Mouse (Mus musculus) heart, postnatal 0 days (tissue): ENCODE measurements around the gene Anks1. TPM values are rescaled to one million over a fixed set of nuclear protein-coding genes. Genes with fewer than 3 reads are reported as not detected.
A peak's percentile ranks its signal among the peaks of the same experiment; 100 is the strongest.

ENCODE experiments used
- ATAC-seq: fragments of 200-750 bp; cut with Nextera tagmentation; 2 replicates; pipeline ENCODE4 v1.8.0; 2017; ENCODE audit warnings: low read depth, moderate number of reproducible peaks, moderate library complexity; ENCODE audit not compliant: insufficient read depth
- DNase-seq: peaks from one replicate; pipeline ENCODE4 v3.0.0-alpha.2; 2016; ENCODE audit warnings: low spot score
- H3K27ac ChIP-seq: fragments of 300-500 bp; sonication (generic); 2 replicates; pipeline ENCODE4 v1.5.1; 2014; ENCODE audit warnings: low read depth, mild to moderate bottlenecking
- H3K27me3 ChIP-seq: fragments of 300-500 bp; sonication (generic); 2 replicates; pipeline ENCODE4 v1.6.1; 2014; ENCODE audit warnings: low read length, mixed read lengths; ENCODE audit not compliant: control insufficient read depth, insufficient read depth
- H3K36me3 ChIP-seq: fragments of 300-500 bp; sonication (generic); replicated peaks from 2 replicates; pipeline ENCODE4 v1.6.1; 2014; ENCODE audit warnings: low read length, mixed read lengths; ENCODE audit not compliant: control insufficient read depth, insufficient read depth
- H3K4me1 ChIP-seq: fragments of 300-500 bp; sonication (generic); 2 replicates; pipeline ENCODE4 v1.6.1; 2014; ENCODE audit warnings: antibody characterized with exemption; ENCODE audit not compliant: control insufficient read depth, insufficient read depth
- H3K4me2 ChIP-seq: fragments of 300-500 bp; sonication (generic); 2 replicates; pipeline ENCODE4 v1.6.1; 2014; ENCODE audit warnings: low read depth, mild to moderate bottlenecking, low read length, moderate library complexity
- H3K4me3 ChIP-seq: fragments of 300-500 bp; sonication (generic); 2 replicates; pipeline ENCODE4 v1.5.1; 2014; ENCODE audit warnings: low read depth, low read length
- H3K9ac ChIP-seq: fragments of 300-500 bp; sonication (generic); replicated peaks from 2 replicates; pipeline ENCODE4 v1.6.1; 2014; ENCODE audit warnings: low read depth, low read length, mixed read lengths
- H3K9me3 ChIP-seq: fragments of 300-500 bp; sonication (generic); replicated peaks from 2 replicates; pipeline ENCODE4 v1.6.1; 2016; ENCODE audit warnings: low read length; ENCODE audit not compliant: control insufficient read depth
- CTCF ChIP-seq: IDR thresholded peaks from 2 replicates; pipeline ENCODE4 v1.5.1; 2016; ENCODE audit warnings: antibody characterized with exemption, control low read depth, low read depth
- EP300 ChIP-seq: IDR thresholded peaks from 2 replicates; pipeline ENCODE4 v1.6.1; 2016; ENCODE audit warnings: antibody characterized with exemption, low read depth
- WGBS: fragments of 180-500 bp; shearing (Covaris S2); extraction: QIAGEN DNeasy Blood & Tissue Kit; methylation state at CpG from one replicate; pipeline ENCODE4 v1.1.7; 2014; 5-methylcytosine and 5-hydroxymethylcytosine counted together
- polyA plus RNA-seq: library from polyadenylated mRNA; unstranded; fragments of >200 nt; fragmentation: Nextera tagmentation; extraction: Ambion mirVana; gene quantifications from 2 replicates; pipeline ENCODE4 v1.2.1, GENCODE M21; 2015
- total RNA-seq: library from RNA; depleted of rRNA; stranded (reverse); fragments of >200 nt; gene quantifications from 2 replicates; pipeline ENCODE4 v1.2.3, GENCODE M21; 2014; ENCODE audit warnings: low replicate concordance

Gene Anks1
- total and polyA plus RNA-seq, 2 experiments from 2014 or later: 11.0 to 55.4 TPM

DNA sequence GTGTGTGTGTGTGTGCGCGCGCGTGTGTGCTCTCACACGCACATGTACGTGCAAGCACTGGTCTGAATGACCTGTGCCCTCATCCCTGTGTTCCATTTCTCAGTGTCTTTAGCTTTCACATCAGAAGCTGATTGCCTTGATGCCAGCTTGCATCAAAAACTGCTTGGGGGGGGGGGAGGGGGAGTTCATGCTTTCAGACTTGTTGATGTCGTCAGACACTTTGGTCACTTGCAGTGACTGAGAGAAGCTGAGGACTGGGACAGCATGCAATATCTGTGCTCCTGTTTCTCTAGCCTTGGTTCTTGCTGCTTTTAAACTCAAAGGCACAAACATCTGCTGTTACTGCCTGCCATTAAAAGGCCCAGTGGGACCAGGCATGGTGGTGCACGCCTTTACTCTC, 37.3 kb downstream of the Anks1 start:
- no peak for ATAC-seq
- Histone ChIP-seq H3K27ac (peak overlapping the region; percentile 7; the same call in 1 of the 2 replicates), H3K27me3 (no peaks in the 10 kb centered on the region)

DNA sequence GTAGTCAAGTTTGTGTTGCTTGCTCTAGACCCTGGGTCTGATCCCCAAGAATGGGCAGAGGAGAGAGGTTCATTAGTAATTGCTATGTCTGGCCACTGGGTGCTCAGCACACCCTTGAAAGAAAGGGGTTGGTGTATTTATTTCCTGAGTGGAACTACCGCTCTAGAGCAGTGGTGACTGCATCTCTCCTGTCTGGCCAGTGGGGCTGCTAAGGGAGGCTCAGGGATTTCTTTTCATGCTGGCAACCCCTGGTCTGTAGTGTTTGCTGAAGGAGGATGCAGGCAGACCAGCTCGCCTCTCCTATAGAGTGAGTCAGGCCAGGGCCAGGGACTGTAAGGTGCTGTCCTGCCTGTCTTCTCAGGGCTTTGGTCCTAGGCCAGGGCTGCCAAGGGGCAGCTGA, 38.0 kb downstream of the Anks1 start:
- no peak for ATAC-seq
- 82% methylated on average over 2 of the region's 2 CpGs for WGBS
- Histone ChIP-seq H3K4me2 (no peak overlapping the region), H3K27me3 (no peaks in the 10 kb centered on the region), H3K36me3 (no peaks in the 10 kb centered on the region), H3K27ac (no peak overlapping the region), H3K4me1 (peaks cover 16% of the 10 kb centered on the region), H3K4me3 (no peak overlapping the region), H3K9ac (no peak overlapping the region), H3K9me3 (no peaks in the 10 kb centered on the region)
- DNase-seq: no peak
- no peak for TF ChIP-seq CTCF
- TF ChIP-seq EP300: no peak

More for the DNA sequence above, 37.3 kb downstream of the Anks1 start:
- 75% methylated on average over 8 of the region's 8 CpGs for WGBS
- no peak overlapping the region for H3K9ac ChIP-seq
- H3K4me3 ChIP-seq: no peak overlapping the region
- peaks cover 16% of the 10 kb centered on the region for H3K4me1 ChIP-seq
- H3K9me3 ChIP-seq: no peaks in the 10 kb centered on the region
- TF ChIP-seq EP300: no peak
- TF ChIP-seq CTCF: no peak
- no peak for DNase-seq
- H3K36me3 ChIP-seq: no peaks in the 10 kb centered on the region
- no peak overlapping the region for H3K4me2 ChIP-seq

DNA sequence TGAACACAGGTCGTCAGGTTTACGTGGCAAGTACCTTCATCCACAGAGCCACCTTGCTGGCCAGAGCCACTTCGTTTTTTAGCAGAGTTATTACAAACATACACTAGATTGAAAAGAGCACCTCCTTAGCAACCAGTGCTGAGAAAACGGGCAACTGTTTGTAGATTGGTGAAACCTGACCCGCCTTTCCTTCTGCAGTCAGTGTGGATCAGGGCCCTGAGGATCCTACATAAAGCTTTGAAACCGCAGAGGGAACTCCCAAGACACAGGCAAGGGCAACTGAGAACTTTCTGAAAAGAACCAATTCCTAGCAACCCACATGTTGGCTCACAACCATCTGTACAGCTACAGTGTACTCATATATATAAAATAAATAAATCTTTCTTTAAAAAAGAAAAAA, 44.0 kb downstream of the Anks1 start:
- peaks cover 8% of the 10 kb centered on the region; the same call in 1 of the 2 replicates for H3K4me1 ChIP-seq
- H3K9ac ChIP-seq: no peak overlapping the region
- no peak overlapping the region for H3K4me3 ChIP-seq
- TF ChIP-seq CTCF: no peak
- TF ChIP-seq EP300: no peak
- ATAC-seq (no peak), DNase-seq (no peak)
- H3K4me2 ChIP-seq: no peak overlapping the region
- no peaks in the 10 kb centered on the region for H3K27me3 ChIP-seq
- 79% methylated on average over 6 of the region's 6 CpGs for WGBS
- H3K9me3 ChIP-seq: no peaks in the 10 kb centered on the region
- H3K27ac ChIP-seq: no peak overlapping the region
- no peaks in the 10 kb centered on the region for H3K36me3 ChIP-seq

DNA sequence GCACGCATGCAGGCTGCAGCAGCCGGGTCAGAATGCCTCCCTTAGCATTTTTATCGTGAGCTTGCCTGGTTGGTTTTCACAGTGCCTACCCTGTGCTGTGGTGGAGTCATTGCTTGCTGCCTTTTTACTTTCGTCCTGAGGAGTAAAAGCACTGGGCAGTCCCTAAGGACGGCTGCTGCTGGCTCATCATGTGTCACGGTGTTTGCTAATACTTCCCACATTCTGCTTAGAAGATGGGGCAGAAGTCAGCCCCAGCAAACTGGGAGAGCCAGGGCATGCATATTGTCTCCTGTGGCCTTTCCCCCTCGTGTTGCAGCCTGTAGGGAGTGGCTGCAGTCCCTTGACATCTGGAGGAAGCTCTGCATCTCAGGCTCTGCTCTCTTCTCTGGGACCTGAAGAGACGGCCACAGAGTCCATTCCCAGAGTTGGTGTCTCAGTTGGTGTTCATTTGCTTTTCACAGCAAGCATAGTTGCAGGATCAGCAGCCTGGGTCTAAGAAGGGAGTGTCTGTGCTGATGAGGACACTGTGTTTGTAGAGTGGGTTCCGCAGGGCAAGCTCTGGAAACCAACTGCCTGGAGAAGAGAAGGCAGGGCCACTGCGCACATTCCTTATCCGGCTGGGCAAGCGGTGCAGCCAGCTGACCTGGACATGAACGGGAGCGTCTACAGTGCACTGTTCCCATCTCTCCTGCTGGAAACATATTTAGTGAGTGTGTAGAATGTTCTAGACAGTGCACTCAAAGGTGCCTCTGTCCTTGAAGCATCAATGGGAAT, 45.7 kb downstream of the Anks1 start:
- TF ChIP-seq EP300 (no peak), CTCF (no peak)
- no peak overlapping the region for H3K9ac ChIP-seq
- H3K36me3 ChIP-seq: no peaks in the 10 kb centered on the region
- no peaks in the 10 kb centered on the region for H3K9me3 ChIP-seq
- no peak overlapping the region for H3K4me3 ChIP-seq
- DNase-seq (no peak), ATAC-seq (no peak)
- H3K27me3 ChIP-seq: no peaks in the 10 kb centered on the region
- no peak overlapping the region for H3K4me2 ChIP-seq
- H3K4me1 ChIP-seq: peaks cover 8% of the 10 kb centered on the region; the same call in 1 of the 2 replicates
- WGBS: 60% methylated on average over 14 of the region's 14 CpGs
- H3K27ac ChIP-seq: peak overlapping the region; percentile 5; the same call in 1 of the 2 replicates

DNA sequence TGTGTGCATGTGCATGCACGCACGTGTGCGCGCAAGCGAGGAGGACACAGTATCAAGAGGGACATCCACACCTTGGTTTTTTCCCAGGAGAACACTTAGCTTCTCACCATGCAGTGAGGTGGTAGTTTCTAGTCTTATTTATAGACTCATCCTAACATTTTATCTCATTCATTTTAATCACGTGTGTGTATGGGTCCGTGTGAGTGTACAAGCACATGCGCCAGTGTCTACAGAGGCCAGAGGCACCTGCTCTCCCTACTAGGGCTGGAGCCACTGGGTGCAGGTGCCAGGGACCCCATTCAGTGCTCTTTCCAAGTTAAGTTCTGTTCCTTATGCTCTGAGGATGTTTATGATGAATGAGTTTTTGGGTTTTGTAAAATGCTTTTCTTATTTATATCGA, 48.5 kb downstream of the Anks1 start:
- no peak; the same call in 1 of the 2 replicates for TF ChIP-seq EP300
- no peak for TF ChIP-seq CTCF
- H3K9ac ChIP-seq: no peak overlapping the region
- H3K4me2 ChIP-seq: no peak overlapping the region
- no peaks in the 10 kb centered on the region for H3K9me3 ChIP-seq
- H3K27me3 ChIP-seq: no peaks in the 10 kb centered on the region
- WGBS: 65% methylated on average over 9 of the region's 9 CpGs
- H3K36me3 ChIP-seq: no peaks in the 10 kb centered on the region
- H3K27ac ChIP-seq: no peak overlapping the region; the same call in 1 of the 2 replicates
- peak; percentile 74 for ATAC-seq
- H3K4me1 ChIP-seq: peaks cover 12% of the 10 kb centered on the region; the same call in 1 of the 2 replicates
- peak; percentile 62 for DNase-seq
- no peak overlapping the region for H3K4me3 ChIP-seq
